Mouse (Mus musculus) kidney, postnatal 0 days (tissue): ENCODE results near the gene Pdxp. TPM values are rescaled to one million over a fixed set of nuclear protein-coding genes. Genes with fewer than 3 reads are reported as not detected.

Experiments
- ATAC-seq: fragments of 200-750 bp; cut with Nextera tagmentation; replicated peaks from 2 replicates; pipeline ENCODE4 v1.8.0; 2017; ENCODE audit warnings: low read depth, moderate number of reproducible peaks, moderate TSS enrichment, moderate library complexity; ENCODE audit not compliant: low FRiP score
- DNase-seq: peaks from one replicate; pipeline ENCODE4 v3.0.0-alpha.2; 2016; ENCODE audit warnings: low spot score
- H3K27ac ChIP-seq: fragments of 300-500 bp; sonication (generic); 2 replicates; pipeline ENCODE4 v1.5.1; 2014; ENCODE audit warnings: mild to moderate bottlenecking
- H3K27me3 ChIP-seq: fragments of 300-500 bp; sonication (generic); 2 replicates; pipeline ENCODE4 v1.6.1; 2014; ENCODE audit warnings: low read length, mixed read lengths; ENCODE audit not compliant: insufficient read depth
- H3K36me3 ChIP-seq: fragments of 300-500 bp; sonication (generic); 2 replicates; pipeline ENCODE4 v1.6.1; 2014; ENCODE audit warnings: low read length, mixed read lengths; ENCODE audit not compliant: insufficient read depth
- H3K4me1 ChIP-seq: fragments of 300-500 bp; sonication (generic); replicated peaks from 2 replicates; pipeline ENCODE4 v1.6.1; 2014; ENCODE audit warnings: antibody characterized with exemption, low read length, mixed read lengths; ENCODE audit not compliant: insufficient read depth
- H3K4me2 ChIP-seq: fragments of 300-500 bp; sonication (generic); 2 replicates; pipeline ENCODE4 v1.6.1; 2014; ENCODE audit warnings: mild to moderate bottlenecking, low read length, moderate library complexity, mixed read lengths
- H3K4me3 ChIP-seq: fragments of 300-500 bp; sonication (generic); replicated peaks from 2 replicates; pipeline ENCODE4 v1.5.1; 2014; ENCODE audit warnings: low read depth, low read length
- H3K9ac ChIP-seq: fragments of 300-500 bp; sonication (generic); 2 replicates; pipeline ENCODE4 v1.6.1; 2014; ENCODE audit warnings: low read depth, low read length
- H3K9me3 ChIP-seq: fragments of 300-500 bp; sonication (generic); replicated peaks from 2 replicates; pipeline ENCODE4 v1.6.1; 2016; ENCODE audit warnings: low read length, inconsistent platforms, mixed read lengths
- CTCF ChIP-seq: IDR thresholded peaks from 2 replicates; pipeline ENCODE4 v1.5.1; 2016; ENCODE audit warnings: antibody characterized with exemption, low read depth, mild to moderate bottlenecking, moderate library complexity
- WGBS: fragments of 180-500 bp; shearing (Covaris S2); extraction: QIAGEN DNeasy Blood & Tissue Kit; methylation state at CpG from one replicate; pipeline ENCODE4 v1.1.7; 2014; 5-methylcytosine and 5-hydroxymethylcytosine counted together
- polyA plus RNA-seq: library from polyadenylated mRNA; unstranded; fragments of >200 nt; fragmentation: Nextera tagmentation; extraction: Ambion mirVana; gene quantifications from 2 replicates; pipeline ENCODE4 v1.2.1, GENCODE M21; 2015

Gene Pdxp
- polyA plus RNA-seq, 1 experiment from 2014 or later, result 7.1 TPM

DNA sequence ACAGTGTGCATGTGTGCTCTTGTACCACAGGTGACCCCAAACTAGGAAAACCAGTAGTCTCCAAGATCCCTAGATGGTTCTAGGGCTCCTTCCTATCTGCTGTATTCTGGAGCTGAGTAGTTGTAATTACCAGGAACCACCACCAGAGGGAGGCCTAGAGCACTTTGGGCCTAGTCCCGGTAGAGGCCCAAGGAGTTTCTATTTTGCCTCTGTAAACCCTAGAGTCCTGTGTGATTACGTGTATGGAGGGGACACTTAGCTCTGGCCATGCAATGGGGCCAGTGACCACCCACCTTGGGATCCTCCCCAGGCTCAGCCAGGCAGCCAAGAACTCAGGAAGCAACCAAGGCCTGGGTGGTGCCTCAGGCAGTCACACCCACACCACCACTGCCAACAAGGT is 10.5 kb upstream of the Pdxp start:
- peak; percentile 92 for TF ChIP-seq CTCF
- Histone ChIP-seq H3K4me3 (no peak overlapping the region), H3K9me3 (no peaks in the 10 kb centered on the region), H3K36me3 (peaks cover 35% of the 10 kb centered on the region), H3K27me3 (no peaks in the 10 kb centered on the region), H3K9ac (no peak overlapping the region), H3K4me2 (no peak overlapping the region), H3K4me1 (peaks cover 23% of the 10 kb centered on the region; the same call in 1 of the 2 replicates), H3K27ac (no peak overlapping the region)
- 2% methylated on average over 2 of the region's 2 CpGs for WGBS
- peak; percentile 22; the same call in 1 of the 2 replicates for ATAC-seq
- DNase-seq, result peak; percentile 90

DNA sequence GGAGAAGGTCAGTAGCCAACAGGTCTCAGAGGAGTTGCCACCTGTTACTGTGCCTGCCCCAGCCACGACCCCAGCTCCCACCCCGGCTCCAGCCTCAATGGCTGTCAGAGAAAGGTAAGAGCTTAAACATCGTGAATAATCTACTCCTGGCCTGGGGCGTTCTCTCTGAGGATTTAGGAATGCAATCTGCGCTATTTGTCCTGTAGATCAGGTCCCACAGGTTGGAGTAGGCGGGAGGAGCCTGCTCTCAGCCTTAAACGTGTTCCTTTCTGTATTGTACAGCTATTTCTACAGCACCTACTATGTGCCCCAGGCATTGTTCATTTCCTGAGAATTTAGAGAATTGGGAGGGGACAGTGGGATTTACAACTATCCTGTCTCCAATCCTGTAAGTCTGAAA is 5.3 kb upstream of the Pdxp start:
- H3K9ac ChIP-seq, result no peak overlapping the region
- H3K4me3 ChIP-seq, result no peak overlapping the region
- no peak for TF ChIP-seq CTCF
- DNase-seq, result no peak
- H3K27me3 ChIP-seq, result no peaks in the 10 kb centered on the region
- no peaks in the 10 kb centered on the region for H3K9me3 ChIP-seq
- ATAC-seq, result no peak
- peaks cover 60% of the 10 kb centered on the region for H3K36me3 ChIP-seq
- H3K27ac ChIP-seq, result no peak overlapping the region
- 74% methylated on average over 7 of the region's 7 CpGs for WGBS
- no peaks in the 10 kb centered on the region for H3K4me1 ChIP-seq
- H3K4me2 ChIP-seq, result no peak overlapping the region

DNA sequence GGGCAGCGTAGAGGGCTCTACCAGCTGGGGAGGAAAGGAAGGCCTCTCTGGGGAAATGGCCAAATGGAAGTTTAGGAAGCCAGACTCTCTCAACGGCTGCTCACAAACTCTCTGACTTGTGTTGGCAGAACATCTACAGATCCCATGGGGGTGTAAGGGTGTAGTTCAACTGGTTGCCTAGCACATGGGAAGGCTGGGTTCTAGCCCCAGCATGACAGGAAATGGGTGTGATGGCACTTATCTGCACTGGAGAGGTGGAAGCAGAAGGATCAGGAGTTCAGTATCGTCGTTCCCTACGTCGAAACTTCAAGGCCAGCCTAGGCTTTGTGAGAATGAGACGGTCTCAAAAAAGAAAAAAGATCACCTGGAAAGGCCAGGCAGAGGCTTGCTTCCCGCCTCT is 4.7 kb upstream of the Pdxp start:
- Histone ChIP-seq H3K4me1 (0 out of 2 replicates have a peak, but pooled peaks cover 1% of the 10 kb centered on the region), H3K27ac (no peak overlapping the region), H3K36me3 (peaks cover 59% of the 10 kb centered on the region), H3K9ac (no peak overlapping the region), H3K4me2 (no peak overlapping the region), H3K9me3 (no peaks in the 10 kb centered on the region), H3K4me3 (no peak overlapping the region), H3K27me3 (no peaks in the 10 kb centered on the region)
- WGBS, result 81% methylated on average over 8 of the region's 8 CpGs
- ATAC-seq (no peak), DNase-seq (no peak)
- no peak for TF ChIP-seq CTCF

DNA sequence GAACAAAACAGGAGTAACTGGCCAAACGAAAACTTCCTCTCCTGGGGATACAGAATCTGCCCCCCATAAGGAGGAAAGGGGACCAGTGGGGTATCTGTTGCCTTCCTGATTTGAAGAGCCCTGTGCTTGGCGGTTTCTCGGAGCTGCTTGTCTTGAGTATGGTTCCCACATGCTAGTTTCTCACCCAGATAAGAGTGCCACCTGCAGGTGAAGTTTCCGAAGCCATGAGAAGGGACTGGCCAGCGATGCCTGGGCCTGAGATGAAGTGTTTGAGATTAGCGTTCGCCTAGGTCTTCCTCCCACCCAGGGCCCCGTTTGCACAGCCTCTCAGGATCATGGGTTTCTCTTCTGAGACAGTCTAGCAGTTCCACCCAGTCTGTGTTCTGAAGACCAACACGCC is 1.7 kb upstream of the Pdxp start:
- H3K36me3 ChIP-seq, result peaks cover 32% of the 10 kb centered on the region
- 32% methylated on average over 9 of the region's 9 CpGs for WGBS
- no peak overlapping the region for H3K27ac ChIP-seq
- H3K27me3 ChIP-seq, result no peaks in the 10 kb centered on the region
- no peak overlapping the region for H3K4me2 ChIP-seq
- DNase-seq, result peak; percentile 70
- no peak overlapping the region for H3K9ac ChIP-seq
- H3K4me1 ChIP-seq, result peaks cover 25% of the 10 kb centered on the region; the same call in 1 of the 2 replicates
- H3K9me3 ChIP-seq, result no peaks in the 10 kb centered on the region
- H3K4me3 ChIP-seq, result no peak overlapping the region
- ATAC-seq, result no peak
- TF ChIP-seq CTCF, result peak; percentile 75

DNA sequence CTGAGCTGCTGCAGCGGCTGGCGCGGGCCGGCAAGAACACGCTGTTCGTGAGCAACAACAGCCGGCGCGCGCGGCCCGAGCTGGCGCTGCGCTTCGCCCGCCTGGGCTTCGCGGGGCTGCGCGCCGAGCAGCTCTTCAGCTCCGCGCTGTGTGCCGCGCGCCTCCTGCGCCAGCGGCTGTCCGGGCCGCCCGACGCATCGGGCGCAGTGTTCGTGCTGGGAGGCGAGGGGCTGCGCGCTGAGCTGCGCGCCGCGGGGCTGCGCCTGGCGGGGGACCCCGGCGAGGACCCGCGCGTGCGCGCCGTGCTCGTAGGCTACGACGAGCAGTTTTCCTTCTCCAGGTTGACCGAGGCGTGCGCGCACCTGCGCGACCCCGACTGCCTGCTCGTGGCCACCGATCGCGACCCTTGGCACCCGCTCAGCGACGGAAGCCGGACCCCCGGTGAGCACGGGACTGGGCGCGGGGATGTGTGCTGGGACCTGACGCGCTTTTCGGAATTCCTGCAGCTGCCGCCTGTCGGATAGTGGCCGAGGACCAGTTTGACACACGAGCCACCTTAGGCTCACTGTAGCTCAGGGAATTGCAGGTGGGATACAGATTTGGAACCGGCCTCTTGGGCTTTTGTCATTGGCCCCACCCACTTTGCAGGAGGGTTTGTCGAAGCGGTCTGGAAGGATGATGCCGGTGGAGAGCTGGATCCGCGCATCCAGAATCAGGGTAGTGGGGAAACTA is 538 bp downstream of the Pdxp start:
- Histone ChIP-seq H3K9me3 (no peaks in the 10 kb centered on the region), H3K27me3 (no peaks in the 10 kb centered on the region), H3K4me2 (peak overlapping the region; percentile 94), H3K36me3 (peaks cover 18% of the 10 kb centered on the region; the same call in 1 of the 2 replicates), H3K4me1 (peaks cover 25% of the 10 kb centered on the region; the same call in 1 of the 2 replicates), H3K9ac (peak overlapping the region; percentile 74), H3K27ac (peak overlapping the region; percentile 70), H3K4me3 (peak overlapping the region; percentile 43)
- peak; percentile 62 for ATAC-seq
- 0 out of 2 replicates have a peak, but pooled peaks have one; percentile 8 for TF ChIP-seq CTCF
- under 1% methylated on average over 80 of the region's 87 CpGs for WGBS
- DNase-seq, result no peak

DNA sequence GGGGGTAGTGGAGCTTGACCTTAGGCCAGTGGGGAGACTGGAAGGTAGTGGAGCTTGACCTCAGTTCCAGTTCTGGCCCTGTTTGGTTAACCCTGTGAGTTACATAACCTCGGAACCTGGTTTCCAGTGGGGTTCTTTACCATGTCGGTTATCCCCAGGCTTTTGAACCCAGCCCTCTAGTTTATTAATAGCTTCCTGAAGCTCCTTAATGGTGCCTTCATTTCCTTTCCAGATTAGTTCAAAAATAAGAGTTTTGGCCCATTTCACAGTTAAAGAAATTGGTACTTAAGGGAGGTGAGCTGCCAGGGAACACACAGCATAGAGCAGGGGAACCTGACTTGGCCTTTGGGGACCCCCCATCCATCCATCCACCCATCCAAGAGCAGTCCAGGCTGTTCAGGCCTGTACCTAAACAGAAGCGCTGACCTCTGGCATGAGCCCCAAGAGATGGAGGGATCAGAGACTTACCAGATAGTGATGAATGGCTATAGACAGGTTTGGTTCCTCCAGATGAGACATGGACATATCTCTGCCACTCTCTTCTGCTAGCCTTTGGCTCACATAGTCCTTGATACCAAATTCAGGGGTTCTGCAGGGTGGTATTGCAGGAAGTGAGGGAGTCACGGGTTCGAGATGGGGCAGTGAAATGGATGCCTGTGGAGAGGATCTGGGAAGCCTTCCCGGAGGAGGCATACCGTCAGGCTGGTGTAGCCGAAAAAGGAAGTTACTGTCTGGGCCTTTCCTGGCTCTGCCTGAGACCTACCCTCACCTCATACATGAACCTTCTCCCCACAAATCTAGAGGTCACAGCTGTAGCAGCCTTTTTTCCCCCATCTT is 1.3 kb downstream of the Pdxp start:
- Histone ChIP-seq H3K4me1 (peaks cover 25% of the 10 kb centered on the region; the same call in 1 of the 2 replicates), H3K9me3 (no peaks in the 10 kb centered on the region), H3K4me2 (peak overlapping the region; percentile 94), H3K27ac (no peak overlapping the region), H3K36me3 (peaks cover 15% of the 10 kb centered on the region; the same call in 1 of the 2 replicates), H3K27me3 (no peaks in the 10 kb centered on the region), H3K4me3 (peak overlapping the region; percentile 43), H3K9ac (peak overlapping the region; percentile 74; the same call in 1 of the 2 replicates)
- ATAC-seq (no peak), DNase-seq (no peak)
- TF ChIP-seq CTCF, result no peak
- 51% methylated on average over 8 of the region's 8 CpGs for WGBS
